Mouse (Mus musculus): Measurements from ENCODE around the gene Hoxa1. TPM values are rescaled to one million over a fixed set of nuclear protein-coding genes. Genes with fewer than 3 reads are reported as not detected.

Gene Hoxa1
- polyA plus RNA-seq, 1 experiment, result not detected

DNA sequence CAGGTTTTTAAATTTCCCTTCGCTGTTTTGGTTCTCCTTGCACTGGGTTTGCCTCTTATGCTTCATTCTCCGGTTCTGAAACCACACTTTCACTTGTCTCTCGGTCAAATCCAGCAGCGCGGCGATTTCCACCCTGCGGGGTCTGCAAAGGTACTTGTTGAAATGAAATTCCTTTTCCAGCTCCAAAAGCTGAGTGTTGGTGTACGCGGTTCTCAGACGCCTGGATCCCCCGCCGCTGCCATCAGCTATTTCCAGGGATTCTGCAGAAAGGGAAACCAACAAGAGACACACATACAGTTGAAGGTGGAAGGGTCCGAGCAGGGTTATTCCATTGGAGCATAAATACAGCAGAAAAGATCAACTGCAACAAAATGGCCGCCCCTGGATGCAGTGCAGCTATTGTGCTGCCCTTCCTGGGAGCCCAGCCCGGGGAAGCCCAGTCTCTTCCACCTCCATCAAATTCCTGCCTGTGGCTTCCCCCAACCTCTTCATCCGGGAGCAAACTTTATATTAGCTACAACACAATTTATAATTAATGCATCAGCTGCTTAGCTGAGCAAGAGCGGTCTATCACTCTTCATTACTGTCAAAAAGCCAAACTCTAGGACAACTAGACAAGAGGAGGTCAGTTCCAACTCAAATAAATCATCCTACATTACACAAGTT, 5.4 kb upstream of the Hoxa1 start:
- H3K4me3 ChIP-seq (replicated peaks), result no peak overlapping the region
- no peak for TF ChIP-seq GATA1 (IDR thresholded peaks at IDR 0.05; ENCODE audit: low read length)
- TF ChIP-seq TAL1 (IDR thresholded peaks at IDR 0.05; ENCODE audit: low read length), result no peak
- H3K27me3 ChIP-seq (ENCODE audit: control insufficient read depth), result peaks cover 100% of the 10 kb centered on the region
- H3K4me1 ChIP-seq (ENCODE audit: control insufficient read depth), result no peaks in the 10 kb centered on the region; the same call in 1 of the 2 replicates
- no peaks in the 10 kb centered on the region for H3K9me3 ChIP-seq (ENCODE audit: control insufficient read depth, low read length)
- no peaks in the 10 kb centered on the region for H3K36me3 ChIP-seq (ENCODE audit: control insufficient read depth)

DNA sequence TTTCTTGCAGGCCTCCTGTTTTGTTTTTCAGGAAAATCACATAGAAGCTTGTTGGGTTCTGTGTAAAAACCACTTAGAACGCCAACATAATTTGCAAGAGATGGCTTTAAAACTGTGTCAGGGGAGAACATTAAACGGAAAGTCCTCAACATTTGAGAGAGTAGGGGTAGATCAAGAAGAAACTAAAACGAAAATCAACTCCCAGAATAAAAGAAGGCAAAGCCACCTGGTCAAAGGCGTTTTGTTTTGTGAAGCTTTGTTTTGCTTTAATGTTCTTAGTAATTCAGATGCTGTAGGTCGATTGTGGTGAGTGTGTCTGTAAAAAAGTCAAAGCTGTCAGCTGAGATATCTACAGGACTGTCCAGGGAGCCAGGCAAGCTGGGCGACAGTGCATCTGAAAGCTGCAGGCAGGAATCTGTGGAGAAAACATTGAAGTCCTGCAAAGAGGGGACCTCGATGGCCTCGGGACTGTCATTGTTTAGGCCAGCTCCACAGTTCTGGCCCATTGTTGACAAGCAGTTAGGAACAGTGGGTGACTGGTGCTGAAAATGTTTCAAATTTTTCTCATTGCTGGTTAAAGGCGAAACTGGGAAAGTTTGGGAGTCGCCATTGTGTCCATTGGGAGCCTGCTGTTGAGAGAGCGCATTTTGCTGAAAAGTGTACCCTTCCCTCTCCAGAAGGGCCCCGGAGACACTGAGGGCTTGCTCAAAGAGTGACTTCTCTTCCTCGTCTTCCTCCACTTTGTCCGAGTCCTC, 4.7 kb upstream of the Hoxa1 start:
- H3K4me3 ChIP-seq (replicated peaks), result no peak overlapping the region
- TF ChIP-seq TAL1 (IDR thresholded peaks at IDR 0.05; ENCODE audit: low read length) (no peak), GATA1 (IDR thresholded peaks at IDR 0.05; ENCODE audit: low read length) (no peak)
- peaks cover 100% of the 10 kb centered on the region for H3K27me3 ChIP-seq (ENCODE audit: control insufficient read depth)

DNA sequence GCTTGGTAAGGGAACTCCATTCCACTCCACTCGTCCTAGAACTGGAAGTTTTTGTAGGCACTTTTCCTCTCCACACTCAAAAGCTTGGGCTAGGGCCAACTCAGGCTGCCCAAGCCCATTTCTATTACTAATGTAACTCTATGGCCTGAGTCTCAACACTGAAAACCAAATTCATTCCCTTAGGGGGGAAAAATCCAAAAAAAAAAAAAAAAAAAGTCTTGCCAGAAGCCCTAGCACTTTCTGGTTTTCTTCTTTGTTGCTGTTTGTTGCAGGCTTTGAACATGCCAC, 3.9 kb upstream of the Hoxa1 start:
- TF ChIP-seq TAL1 (IDR thresholded peaks at IDR 0.05; ENCODE audit: low read length) (no peak), GATA1 (IDR thresholded peaks at IDR 0.05; ENCODE audit: low read length) (no peak)
- Histone ChIP-seq H3K9me3 (ENCODE audit: control insufficient read depth, low read length) (no peaks in the 10 kb centered on the region), H3K36me3 (ENCODE audit: control insufficient read depth) (no peaks in the 10 kb centered on the region), H3K27me3 (ENCODE audit: control insufficient read depth) (peaks cover 100% of the 10 kb centered on the region), H3K4me3 (replicated peaks) (no peak overlapping the region), H3K4me1 (ENCODE audit: control insufficient read depth) (no peaks in the 10 kb centered on the region; the same call in 1 of the 2 replicates)

More for the DNA sequence above, 4.7 kb upstream of the Hoxa1 start:
- H3K9me3 ChIP-seq (ENCODE audit: control insufficient read depth, low read length), result no peaks in the 10 kb centered on the region
- H3K4me1 ChIP-seq (ENCODE audit: control insufficient read depth), result no peaks in the 10 kb centered on the region; the same call in 1 of the 2 replicates
- no peaks in the 10 kb centered on the region for H3K36me3 ChIP-seq (ENCODE audit: control insufficient read depth)

DNA sequence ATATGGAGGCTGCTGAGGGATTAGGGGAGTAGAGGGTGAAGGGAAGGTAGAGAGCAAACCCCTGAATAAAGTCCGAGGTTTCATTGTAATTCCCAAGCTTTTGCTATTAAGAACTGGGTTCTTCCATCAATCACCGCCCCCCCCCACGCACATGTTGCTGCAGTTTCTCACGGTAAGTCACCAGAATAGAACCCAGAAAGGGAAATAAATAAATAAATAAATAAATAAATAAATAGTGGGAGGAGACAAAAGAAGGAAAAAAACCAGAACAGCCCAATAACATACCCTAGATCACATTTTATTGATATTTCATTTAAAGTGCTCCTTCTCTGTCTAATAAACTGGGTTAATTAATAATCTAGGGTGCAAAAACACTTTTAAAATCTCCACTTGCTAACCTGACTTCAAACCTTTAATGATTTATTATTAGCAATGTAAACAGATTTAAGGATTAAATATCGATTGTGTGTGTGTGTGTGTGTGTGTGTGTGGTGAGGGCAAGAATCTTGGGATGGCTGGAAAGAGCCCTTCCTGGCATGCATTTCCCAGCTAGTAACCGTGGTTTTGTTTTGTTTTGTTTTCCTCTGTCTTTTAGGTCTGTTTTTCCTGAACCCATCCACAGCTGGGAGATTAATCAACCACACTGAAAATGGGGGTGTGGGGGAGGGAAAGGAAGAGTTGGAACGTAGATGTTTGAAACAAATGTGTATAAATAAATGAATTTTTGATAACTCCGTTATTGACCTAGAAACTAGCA, 3.4 kb upstream of the Hoxa1 start:
- peaks cover 100% of the 10 kb centered on the region for H3K27me3 ChIP-seq (ENCODE audit: control insufficient read depth)
- H3K4me1 ChIP-seq (ENCODE audit: control insufficient read depth), result no peaks in the 10 kb centered on the region; the same call in 1 of the 2 replicates
- no peaks in the 10 kb centered on the region for H3K9me3 ChIP-seq (ENCODE audit: control insufficient read depth, low read length)
- no peak for TF ChIP-seq TAL1 (IDR thresholded peaks at IDR 0.05; ENCODE audit: low read length)
- TF ChIP-seq GATA1 (IDR thresholded peaks at IDR 0.05; ENCODE audit: low read length), result no peak
- no peaks in the 10 kb centered on the region for H3K36me3 ChIP-seq (ENCODE audit: control insufficient read depth)
- no peak overlapping the region for H3K4me3 ChIP-seq (replicated peaks)

DNA sequence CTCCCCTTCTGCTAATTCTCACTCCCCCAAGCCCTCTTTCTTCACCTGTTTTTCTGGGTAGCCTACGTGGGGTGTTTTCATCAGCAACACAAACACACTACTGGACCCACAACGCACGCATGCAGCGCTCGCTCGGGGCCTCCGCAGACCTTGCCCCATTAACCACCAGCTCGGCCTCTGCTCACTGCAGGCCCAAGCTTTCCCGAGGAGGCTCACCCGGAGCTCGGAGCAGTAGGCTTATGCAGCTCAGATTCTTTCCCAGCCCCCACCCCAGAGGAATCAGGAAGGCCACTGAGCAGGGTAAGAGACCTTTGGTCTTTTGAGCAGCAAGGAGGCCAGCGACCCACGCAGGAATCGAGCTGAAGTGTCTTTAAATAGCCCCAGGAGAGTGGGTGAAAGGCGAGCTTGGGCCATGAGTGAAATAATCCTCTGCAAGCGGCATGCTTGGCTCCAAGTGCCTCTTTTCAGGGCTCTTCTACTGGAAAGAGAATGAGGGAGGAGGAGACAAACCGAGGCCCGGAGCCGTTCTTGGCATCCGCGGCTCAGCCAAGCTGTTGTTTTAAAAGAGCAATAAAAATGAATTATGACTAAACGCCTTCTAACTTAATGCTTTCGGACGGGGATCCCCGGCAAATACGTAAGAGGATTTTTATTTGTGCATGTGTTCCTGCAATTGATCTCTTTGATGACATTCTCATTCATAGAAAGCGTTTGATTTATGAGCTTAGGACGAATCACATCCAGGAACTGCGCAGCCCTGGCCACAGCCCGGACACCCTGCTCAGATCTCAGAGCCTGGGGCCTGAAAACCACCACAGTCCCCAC, 2.6 kb upstream of the Hoxa1 start:
- TF ChIP-seq TAL1 (IDR thresholded peaks at IDR 0.05; ENCODE audit: low read length) (no peak), GATA1 (IDR thresholded peaks at IDR 0.05; ENCODE audit: low read length) (no peak)
- Histone ChIP-seq H3K9me3 (ENCODE audit: control insufficient read depth, low read length) (no peaks in the 10 kb centered on the region), H3K4me1 (ENCODE audit: control insufficient read depth) (no peaks in the 10 kb centered on the region; the same call in 1 of the 2 replicates), H3K27me3 (ENCODE audit: control insufficient read depth) (peaks cover 100% of the 10 kb centered on the region), H3K36me3 (ENCODE audit: control insufficient read depth) (no peaks in the 10 kb centered on the region), H3K4me3 (replicated peaks) (no peak overlapping the region)

DNA sequence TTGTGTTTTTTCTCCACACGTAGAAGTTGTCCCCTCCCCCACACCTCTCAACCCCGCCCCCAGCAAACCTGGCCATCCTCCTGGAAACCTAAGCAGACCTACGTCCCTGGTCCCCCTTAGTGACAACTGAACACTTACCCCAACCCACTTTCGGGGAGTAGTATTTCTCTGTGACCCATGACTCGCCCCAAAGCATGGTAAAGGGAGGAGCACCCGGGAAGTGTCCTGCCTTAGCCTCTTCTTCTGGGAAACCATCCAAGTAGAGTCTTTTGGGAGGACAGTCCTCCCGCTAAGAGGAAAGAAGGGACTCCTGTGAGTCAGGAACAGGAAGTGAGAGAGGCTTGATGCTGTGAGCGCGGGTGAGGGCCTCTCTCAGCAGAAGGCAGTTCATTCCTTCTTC, 1.9 kb upstream of the Hoxa1 start:
- Histone ChIP-seq H3K4me1 (ENCODE audit: control insufficient read depth) (no peaks in the 10 kb centered on the region; the same call in 1 of the 2 replicates), H3K36me3 (ENCODE audit: control insufficient read depth) (no peaks in the 10 kb centered on the region), H3K27me3 (ENCODE audit: control insufficient read depth) (peaks cover 100% of the 10 kb centered on the region), H3K9me3 (ENCODE audit: control insufficient read depth, low read length) (no peaks in the 10 kb centered on the region), H3K4me3 (replicated peaks) (no peak overlapping the region)
- no peak for TF ChIP-seq TAL1 (IDR thresholded peaks at IDR 0.05; ENCODE audit: low read length)
- no peak for TF ChIP-seq GATA1 (IDR thresholded peaks at IDR 0.05; ENCODE audit: low read length)

DNA sequence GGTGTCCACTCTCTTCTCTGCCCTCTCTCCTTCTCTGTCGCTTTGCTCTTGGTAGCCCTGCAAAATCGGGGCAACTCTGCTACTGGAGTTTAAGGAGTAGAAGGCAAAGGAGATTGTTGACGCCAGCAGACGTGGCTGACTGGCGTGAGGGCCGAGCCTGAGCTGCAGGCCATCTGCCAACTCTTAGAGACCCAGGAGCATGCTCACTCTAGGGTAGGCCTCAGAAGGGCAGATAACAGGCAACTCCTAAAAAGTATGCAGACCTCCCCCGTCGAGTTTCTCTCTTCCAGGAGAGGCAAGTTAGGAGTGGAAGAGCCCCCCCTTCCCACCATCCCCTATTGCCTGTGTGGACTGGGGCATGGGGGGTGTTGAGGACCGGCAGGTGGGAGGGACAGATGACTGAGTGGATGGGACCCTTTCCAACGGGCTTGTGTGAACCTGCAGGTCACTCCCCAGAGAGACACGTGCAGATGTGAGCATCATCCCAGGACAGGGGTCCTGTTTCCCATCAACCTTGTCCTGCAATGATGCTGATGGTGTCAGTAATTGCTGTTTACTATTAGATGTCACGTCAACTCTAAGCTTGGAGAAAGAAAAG, 1.1 kb upstream of the Hoxa1 start:
- Histone ChIP-seq H3K4me3 (replicated peaks) (no peak overlapping the region), H3K9me3 (ENCODE audit: control insufficient read depth, low read length) (no peaks in the 10 kb centered on the region), H3K4me1 (ENCODE audit: control insufficient read depth) (no peaks in the 10 kb centered on the region; the same call in 1 of the 2 replicates), H3K27me3 (ENCODE audit: control insufficient read depth) (peaks cover 100% of the 10 kb centered on the region), H3K36me3 (ENCODE audit: control insufficient read depth) (no peaks in the 10 kb centered on the region)
- TF ChIP-seq GATA1 (IDR thresholded peaks at IDR 0.05; ENCODE audit: low read length) (no peak), TAL1 (IDR thresholded peaks at IDR 0.05; ENCODE audit: low read length) (no peak)

Data from erythroblast, embryonic 14.5 days (primary cell).